Mouse (Mus musculus): ENCODE results near the gene Baiap2l2.
A peak's percentile ranks its signal among the peaks of the same experiment; 100 is the strongest.
"Not testable (repeated sequence)": the region's sequence is repeated elsewhere in the genome, so short reads cannot be mapped to it uniquely, and the experiment has no call there.

The Baiap2l2 gene

DNA sequence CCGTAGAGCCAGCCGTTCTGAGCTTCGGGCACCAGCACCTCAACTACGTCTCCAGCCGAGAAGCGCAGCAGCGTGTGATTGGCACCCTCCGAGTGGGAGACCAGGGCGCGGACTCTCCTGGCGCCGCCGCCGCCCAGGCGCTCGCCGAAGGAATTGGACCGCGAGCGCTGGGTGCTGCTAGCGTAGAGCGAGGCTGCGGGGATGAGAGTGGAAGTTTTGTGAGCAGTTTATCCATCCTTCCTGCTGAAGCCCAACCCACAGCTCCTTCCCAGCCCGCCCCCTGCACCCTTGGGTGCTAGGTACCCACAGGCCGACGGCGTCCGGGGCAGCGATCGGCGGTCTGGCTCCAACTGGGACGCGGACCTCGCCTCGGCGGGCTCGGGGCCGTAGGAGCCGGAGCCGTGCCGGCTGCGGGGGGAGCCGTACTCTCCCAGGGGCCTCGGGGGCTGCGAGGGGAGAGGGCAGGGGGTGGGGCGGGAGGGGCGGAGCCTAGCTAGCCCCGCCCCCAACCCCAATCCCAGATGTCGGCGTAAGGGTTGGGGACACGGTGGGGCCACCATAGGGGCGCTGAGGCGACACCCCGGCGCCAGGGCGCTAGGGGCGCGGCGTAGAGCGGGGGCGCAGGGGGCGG, 24.1 kb downstream of the Baiap2l2 start:
- no peak for DNase-seq

DNA sequence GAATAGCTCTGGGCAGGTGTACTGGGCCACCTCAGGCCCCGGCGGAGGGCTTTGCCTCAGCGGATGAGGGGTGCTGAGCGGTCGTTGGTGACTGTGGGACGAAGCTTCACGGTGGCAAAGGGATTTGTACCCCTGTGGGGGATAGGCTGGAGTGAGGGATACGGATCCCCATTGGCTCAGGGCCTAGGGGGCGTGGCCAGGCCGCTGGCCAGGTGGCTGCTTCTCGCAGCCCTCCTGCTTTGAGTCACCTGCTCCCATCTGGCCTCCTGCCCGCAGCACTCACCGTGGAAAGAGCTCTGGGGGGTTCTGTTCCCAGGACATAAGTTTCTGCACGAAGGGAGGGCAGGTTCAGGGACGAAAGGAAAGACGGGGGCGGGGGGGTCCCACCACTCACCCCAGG, 26.8 kb downstream of the Baiap2l2 start:
- peak in 1 of 2 experiments; percentile 38 for DNase-seq

DNA sequence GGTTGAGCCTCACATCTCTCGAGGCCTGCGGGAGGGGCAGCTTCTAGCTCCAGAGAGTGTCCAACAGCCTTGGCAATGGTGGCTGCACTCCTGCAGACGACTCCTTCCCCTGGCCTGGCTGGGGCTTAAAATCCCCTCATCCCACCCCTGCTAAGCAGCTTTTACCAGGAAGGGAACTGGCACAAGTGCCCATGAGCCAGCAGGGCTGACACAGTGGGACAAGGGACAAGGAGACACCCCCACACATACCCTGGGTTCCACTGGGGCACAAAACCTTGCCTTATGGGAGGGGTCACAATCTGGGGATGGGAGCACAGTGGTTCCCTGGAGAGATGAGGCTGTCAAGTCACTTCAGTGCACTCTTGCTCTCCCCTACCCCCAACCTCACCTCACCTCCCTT, 30.7 kb downstream of the Baiap2l2 start, which contains the start of gene Slc16a8:
Gene Slc16a8, minus strand, starts transcription at position 101 of the 400 bp plus-strand sequence.
- no peak for DNase-seq

- DNase-seq: no peak
These were observed 32.8 kb downstream of the Baiap2l2 start for GRCm38 (mm10) chr15:79252580-79252979.

DNA sequence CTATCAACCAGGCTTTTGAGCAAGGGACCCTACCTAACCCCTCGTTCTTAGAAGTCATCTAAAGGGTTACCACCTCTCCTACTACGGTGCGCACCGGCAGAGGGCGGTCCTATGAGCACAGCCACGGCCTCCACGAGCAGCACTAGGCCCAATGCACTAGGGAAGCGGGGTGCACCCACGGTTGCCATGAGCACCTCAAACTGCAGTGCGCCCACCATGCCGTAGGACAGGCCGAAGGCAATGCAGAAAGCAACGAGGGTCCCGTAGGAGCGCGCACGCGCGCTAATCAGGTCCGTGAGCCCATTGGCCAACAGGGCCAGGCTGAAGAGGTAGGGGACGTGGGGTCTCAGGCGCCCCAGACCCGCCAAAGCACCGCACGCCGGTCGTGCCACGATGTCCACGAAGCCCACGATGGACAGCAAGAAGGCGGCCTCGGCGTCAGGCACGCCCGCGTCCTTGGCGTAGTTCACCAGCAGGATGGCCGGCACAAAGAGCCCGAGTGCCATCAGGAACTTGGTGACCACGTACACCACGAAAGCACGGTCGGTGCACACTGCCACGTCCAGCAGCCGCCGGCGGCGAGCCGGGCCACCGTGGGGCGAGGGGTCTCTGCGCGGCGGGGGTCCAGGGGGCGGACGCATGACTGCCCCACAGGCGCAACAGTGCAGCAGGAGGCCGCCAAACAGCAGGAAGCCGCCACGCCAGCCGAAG, 33.4 kb downstream of the Baiap2l2 start:
- DNase-seq: peak; percentile 36 to 49

DNA sequence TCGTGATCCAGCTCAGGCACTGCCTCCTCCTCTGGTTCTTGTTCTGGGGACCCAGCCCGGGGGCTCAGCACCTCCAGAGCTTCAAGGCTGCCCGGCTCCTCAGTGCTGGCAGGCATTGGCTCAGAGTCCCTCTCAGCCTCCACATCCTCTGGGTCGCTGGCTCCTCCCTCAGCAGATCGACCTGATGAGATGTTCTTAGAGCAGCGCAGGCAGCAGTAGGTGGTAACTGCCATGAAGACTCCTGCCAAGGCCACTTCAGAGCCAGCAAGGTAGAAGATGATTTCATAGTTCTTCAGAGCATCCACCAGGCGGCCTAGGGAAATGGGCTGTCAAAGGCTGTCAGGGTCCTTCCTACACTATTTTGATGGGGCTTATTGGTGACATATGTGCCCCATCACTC, 34.2 kb downstream of the Baiap2l2 start:
- DNase-seq: peak in 1 of 2 experiments; percentile 42

DNA sequence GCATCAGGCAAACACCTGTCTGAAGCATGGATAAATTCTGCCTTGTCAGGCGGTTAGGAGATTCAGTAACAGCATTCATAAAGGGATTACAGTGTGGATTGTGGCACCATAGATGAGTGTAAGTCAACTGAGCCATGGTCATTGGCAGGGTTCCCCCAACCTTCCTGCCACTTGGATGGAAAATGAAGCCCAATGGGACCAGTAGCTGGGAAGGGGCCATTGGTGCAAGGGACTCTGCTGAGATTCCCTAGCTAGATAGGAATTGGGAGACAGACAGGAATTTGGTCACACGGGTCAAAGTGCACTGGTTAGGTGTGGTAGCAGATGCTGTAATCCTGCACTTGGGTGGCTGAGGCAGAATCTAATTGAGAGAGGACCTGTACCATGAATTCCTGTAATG, 35.1 kb downstream of the Baiap2l2 start:
- DNase-seq: no peak

GRCm38 (mm10) chr15:79245321-79245720, 40.0 kb downstream of the Baiap2l2 start:
- no peak for DNase-seq

- DNase-seq: no peak
These were observed 41.1 kb downstream of the Baiap2l2 start for GRCm38 (mm10) chr15:79244071-79244893.

GRCm38 (mm10) chr15:79243234-79244042, 41.9 kb downstream of the Baiap2l2 start:
- DNase-seq: peak; percentile 95 to 96

DNA sequence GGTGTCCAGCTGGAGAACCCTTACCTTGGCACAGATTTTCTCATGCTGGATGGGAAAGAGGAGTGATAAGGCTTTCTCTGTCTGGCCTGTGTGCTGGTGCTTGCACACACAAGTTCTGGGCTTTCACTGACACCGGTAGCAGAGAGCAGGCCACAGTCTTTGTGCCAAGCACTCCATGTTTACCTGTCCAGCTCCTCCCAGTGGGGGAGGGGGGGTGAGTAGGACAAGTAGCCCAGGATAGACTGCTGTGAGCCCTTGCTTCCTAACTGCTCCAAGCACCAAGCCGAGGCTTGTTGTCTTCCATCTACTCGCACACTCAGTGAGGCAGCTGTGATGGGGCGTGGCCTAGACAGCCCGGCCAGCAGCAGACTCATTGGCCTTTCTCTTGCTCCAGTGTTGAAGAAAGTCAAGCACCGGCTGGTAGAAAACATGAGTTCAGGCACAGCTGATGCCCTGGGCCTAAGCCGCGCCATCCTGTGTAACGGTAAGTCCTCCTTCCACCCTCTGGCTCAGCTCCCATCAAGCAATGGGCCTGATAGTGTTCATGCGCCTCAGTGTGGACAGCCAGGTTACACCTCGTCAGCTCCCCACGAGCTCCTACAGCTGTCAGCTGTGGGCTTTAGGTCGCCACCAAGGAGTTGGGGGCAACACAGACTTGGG, 42.6 kb downstream of the Baiap2l2 start:
- no peak for DNase-seq

GRCm38 (mm10) chr15:79238036-79238435, 47.3 kb downstream of the Baiap2l2 start:
- no peak for DNase-seq

- DNase-seq: no peak
These were observed 50.1 kb downstream of the Baiap2l2 start for GRCm38 (mm10) chr15:79235268-79235667.

DNA sequence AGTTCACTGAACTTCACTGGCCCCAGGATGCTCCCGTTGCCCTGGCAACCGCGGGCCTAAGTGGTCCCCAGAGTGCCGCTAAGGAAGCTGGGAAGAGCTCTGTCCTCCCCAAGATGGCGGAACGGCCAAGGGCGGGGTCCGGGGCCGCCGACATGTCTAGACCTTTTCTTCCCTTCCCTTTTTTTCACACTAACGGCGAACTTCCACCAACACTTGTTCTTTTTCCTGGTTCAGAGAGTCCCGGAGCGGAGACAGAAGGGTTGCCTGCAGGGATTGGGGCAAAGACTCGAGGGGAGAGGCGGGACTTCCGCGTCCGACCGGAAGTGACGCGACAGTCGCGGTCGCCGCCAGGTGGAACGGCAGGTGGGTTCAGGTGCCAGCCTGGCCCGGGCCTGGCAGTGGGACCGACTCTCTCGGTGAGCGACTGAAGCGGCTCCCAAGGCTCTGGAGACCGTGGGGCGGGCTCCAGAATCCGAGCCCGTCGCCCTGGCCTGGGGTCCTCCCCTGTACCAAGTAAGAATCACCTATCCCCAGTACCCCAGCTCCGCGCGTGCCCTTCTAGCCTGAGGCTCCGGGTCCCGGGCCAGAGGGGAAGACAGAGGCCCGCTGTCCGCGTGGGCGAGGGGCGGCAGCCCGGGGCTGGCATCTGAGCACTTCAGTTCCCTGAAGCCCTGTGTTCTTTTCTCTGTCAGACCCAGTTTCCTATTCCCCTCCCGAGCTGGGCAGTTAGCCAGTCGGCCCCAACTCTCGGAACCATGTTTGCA, 56.1 kb downstream of the Baiap2l2 start, which contains the start of the genes Pick1 and Gm49486:
Gene Pick1, plus strand, starts transcription at position 116 of the 764 bp plus-strand sequence.
Gene Gm49486, plus strand, starts transcription at position 334 of the 764 bp plus-strand sequence.
- peak; percentile 96 to 97 for DNase-seq

- not testable (repeated sequence) for DNase-seq
These were observed 59.6 kb downstream of the Baiap2l2 start for GRCm38 (mm10) chr15:79225780-79226179.

GRCm38 (mm10) chr15:79224685-79225084, 60.7 kb downstream of the Baiap2l2 start:
- DNase-seq: peak; percentile 89 to 92

- DNase-seq: no peak
These were observed 61.7 kb downstream of the Baiap2l2 start for GRCm38 (mm10) chr15:79223641-79224040.

GRCm38 (mm10) chr15:79219572-79219971, 65.8 kb downstream of the Baiap2l2 start:
- DNase-seq: no peak

GRCm38 (mm10) chr15:79216191-79216590, 69.1 kb downstream of the Baiap2l2 start:
- no peak for DNase-seq

- no peak for DNase-seq
These were observed 71.7 kb downstream of the Baiap2l2 start for GRCm38 (mm10) chr15:79213591-79213990.

Data from cerebellum, postnatal 25 days (tissue).